Mouse (Mus musculus) frontal cortex, postnatal 36 days (tissue): ENCODE measurements around the gene Gm11595.
"Not testable (repeated sequence)": the region's sequence is repeated elsewhere in the genome, so short reads cannot be mapped to it uniquely, and the experiment has no call there.

ENCODE experiments used
- DNase-seq, 2 experiments: peaks; one replicate each; pipeline ENCODE4 v3.0.0; 2022; ENCODE audit warnings: low spot score in 2 of 2

The Gm11595 gene

DNA sequence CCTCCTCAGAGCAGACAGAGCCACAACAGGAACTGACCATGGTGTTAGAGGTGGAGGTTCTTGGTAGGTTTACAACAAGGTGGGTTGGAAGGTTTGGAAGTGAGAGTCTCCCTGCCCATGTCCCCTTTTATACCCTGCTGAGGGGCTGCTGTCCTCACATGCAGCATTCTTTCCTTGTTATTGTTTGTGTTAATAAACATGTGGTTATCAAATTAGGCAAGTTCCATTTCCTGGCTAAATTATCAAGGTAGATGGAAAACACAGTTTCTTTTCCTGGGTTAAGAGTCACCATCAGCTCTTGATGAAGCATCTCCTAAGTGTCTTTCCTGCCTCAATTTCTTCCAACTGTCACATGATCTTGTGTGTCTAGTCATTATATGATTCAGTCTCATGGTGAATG, at the start of gene Gm11595:
Gene Gm11595, minus strand, starts transcription at position 101 of the 400 bp plus-strand sequence.
- DNase-seq, result not testable (repeated sequence)

DNA sequence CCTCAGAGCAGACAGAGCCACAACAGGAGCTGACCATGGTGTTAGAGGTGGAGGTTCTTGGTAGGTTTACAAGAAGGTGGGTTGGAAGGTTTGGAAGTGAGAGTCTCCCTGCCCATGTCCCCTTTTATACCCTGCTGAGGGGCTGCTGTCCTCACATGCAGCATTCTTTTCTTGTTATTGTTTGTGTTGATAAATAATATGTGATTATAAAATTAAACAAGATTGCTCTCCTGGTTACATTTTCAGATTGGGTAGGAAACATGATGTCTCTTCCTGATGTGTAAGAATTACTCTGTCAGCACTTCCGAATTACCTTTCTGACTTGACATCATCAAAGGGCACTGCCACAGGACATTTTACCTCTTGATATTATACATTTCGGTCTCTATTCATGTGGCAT, 42.9 kb upstream of the Gm11595 start, which contains the start of gene Gm11564:
Gene Gm11564, minus strand, starts transcription at position 101 of the 400 bp plus-strand sequence.
- not testable (repeated sequence) for DNase-seq

DNA sequence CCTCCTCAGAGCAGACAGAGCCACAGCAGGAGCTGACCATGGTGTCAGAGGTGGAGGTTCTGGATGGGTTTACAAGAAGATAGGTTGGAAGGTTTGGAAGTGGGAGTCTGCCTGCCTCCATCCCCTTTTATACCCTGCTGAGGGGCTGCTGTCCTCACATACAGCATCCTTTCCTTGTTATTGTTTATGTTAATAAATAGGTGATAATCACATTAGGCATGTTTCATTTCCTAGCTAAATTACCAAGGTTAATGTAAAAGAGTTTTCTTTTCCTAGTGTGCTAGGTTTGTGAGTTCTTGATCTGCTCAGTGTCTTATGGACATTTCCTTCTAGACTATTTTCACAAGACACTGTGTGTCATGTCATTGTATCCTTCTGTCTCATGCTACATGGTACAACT, 37.1 kb upstream of the Gm11595 start, which contains the start of gene Krtap4-13:
Gene Krtap4-13, minus strand, starts transcription at position 101 of the 400 bp plus-strand sequence.
- not testable (repeated sequence) for DNase-seq

DNA sequence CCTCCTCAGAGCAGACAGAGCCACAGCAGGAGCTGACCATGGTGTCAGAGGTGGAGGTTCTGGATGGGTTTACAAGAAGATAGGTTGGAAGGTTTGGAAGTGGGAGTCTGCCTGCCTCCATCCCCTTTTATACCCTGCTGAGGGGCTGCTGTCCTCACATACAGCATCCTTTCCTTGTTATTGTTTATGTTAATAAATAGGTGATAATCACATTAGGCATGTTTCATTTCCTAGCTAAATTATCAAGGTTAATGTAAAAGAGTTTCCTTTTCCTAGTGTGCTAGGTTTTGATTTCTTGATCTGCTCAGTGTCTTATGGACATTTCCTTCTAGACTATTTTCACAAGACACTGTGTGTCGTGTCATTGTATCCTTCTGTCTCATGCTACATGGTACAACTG, 31.6 kb upstream of the Gm11595 start, which contains the start of gene Gm11554:
Gene Gm11554, minus strand, starts transcription at position 101 of the 400 bp plus-strand sequence.
- DNase-seq, result not testable (repeated sequence)

DNA sequence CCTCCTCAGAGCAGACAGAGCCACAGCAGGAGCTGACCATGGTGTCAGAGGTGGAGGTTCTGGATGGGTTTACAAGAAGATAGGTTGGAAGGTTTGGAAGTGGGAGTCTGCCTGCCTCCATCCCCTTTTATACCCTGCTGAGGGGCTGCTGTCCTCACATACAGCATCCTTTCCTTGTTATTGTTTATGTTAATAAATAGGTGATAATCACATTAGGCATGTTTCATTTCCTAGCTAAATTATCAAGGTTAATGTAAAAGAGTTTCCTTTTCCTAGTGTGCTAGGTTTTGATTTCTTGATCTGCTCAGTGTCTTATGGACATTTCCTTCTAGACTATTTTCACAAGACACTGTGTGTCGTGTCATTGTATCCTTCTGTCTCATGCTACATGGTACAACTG, 26.1 kb upstream of the Gm11595 start, which contains the start of gene Gm11569:
Gene Gm11569, minus strand, starts transcription at position 101 of the 400 bp plus-strand sequence.
- not testable (repeated sequence) for DNase-seq

DNA sequence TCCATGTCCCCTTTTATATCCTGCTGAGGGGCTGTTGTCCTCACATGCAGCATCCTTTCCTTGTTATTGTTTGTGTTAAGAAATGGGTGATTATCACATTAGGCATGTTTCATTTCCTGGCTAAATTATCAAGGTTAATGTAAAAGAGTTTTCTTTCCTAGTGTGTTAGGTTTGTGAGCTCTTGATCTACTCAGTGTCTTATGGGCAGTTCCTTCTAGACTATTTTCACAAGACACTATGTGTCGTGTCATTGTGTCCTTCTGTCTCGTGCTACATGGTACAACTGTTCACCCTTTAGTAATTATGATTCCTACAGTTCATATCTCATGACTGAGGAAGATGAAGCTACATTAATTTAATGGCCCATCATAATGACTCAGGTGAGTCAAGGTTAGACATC, 20.7 kb upstream of the Gm11595 start, which contains the start of gene Gm11596:
Gene Gm11596, minus strand, starts transcription at position 101 of the 400 bp plus-strand sequence.
- DNase-seq, result no peak

DNA sequence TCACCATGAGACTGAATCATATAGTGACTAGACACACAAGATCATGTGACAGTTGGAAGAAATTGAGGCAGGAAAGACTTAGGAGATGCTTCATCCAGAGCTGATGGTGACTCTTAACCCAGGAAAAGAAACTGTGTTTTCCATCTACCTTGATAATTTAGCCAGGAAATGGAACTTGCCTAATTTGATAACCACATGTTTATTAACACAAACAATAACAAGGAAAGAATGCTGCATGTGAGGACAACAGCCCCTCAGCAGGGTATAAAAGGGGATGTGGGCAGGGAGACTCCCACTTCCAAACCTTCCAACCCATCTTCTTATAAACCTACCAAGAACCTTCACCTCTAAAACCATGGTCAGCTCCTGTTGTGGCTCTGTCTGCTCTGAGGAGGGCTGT, 12.2 kb upstream of the Gm11595 start, which contains the start of gene Krtap4-9:
Gene Krtap4-9, plus strand, starts transcription at position 301 of the 400 bp plus-strand sequence.
- DNase-seq, result not testable (repeated sequence)

DNA sequence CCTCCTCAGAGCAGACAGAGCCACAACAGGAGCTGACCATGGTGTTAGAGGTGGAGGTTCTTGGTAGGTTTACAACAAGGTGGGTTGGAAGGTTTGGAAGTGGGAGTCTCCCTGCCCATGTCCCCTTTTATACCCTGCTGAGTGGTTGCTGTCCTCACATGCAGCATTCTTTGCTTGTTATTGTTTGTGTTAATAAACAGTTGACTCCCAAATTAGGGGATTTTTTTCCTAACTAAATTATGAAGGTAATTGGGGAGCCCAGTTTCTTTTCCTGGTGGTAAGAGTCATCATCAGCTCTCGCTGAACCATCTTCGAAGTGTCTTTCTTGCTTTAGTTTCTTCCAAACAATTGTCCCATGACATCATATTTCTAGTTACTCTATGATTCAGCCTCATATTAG, 7.9 kb upstream of the Gm11595 start, which contains the start of gene Krtap4-8:
Gene Krtap4-8, minus strand, starts transcription at position 101 of the 400 bp plus-strand sequence.
- no peak for DNase-seq

DNA sequence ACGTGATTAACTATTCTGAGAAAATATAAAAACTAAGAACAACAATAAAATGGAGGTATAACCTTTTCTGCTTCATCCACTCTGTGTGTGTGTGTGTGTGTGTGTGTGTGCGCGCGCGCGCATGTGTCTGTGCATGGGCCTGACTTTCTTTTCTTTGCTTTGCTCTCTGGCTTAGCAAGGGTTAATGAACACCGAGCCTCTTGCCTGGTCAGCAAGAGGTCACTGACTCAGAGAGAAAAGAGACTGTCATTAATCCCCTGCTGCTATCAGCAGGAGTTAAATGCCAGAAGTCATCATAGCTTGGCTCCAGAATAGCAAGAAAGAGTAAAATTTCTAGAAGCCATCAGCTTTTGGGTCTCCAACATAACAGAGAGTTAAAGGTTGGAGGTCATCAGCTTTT, 5.7 kb upstream of the Gm11595 start:
- no peak for DNase-seq

DNA sequence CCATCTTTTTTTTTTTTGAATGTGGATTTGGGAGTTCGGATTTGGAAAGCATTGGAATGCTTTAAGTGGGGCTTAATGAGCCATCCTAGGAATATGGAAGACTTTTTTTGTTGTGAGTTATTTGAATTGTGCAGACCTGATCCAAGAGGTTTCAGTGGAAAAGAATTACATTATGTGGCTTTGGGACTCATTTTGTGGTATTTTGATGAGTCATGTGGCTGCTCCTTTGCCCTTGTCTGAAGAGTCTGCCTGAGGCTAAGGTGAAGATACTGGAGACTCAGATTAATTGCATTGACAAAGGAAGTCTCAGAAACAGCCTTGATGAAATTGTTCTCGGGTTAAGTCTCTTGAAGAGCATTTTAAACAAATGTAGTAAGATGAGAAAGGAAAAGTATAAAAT, 4.3 kb downstream of the Gm11595 start:
- no peak for DNase-seq

DNA sequence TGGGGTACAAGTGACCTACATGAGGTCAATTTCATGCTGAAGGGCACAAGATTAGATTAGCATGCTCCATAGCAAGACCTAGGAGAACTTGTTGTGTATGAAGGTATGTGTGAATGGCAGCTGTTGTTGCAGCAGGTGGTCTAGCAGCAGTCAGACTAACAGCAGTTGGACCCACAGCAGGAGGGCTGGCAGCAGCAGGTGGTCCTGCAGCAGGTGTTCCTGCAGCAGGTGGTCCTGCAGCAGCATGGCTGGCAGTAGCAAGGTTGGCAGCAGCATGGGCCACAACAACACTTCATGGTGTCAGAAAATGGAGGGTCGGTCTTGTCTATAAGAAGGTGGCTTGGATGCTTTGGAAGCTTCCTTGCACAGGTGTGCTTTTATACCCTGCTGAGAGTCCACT, 13.8 kb downstream of the Gm11595 start:
- DNase-seq, result no peak

DNA sequence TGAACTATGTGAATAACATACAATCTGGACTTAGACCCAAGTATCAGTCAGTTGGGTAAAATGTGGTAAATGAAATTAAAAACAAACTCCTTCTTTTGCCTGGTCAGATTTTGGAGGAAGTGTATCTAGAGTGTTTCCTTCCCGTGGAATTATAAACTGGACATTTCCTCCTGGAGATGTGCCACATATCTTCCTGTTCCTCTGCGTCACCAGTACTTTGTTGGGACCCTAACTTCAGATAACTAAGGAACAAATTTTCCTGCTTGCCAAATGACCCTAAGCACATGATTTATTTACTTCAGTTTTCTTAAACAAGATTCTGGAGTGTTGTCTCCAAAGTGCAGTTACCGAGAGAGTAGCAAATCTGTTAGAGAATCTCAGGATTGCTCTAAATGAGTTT, 28.7 kb downstream of the Gm11595 start:
- no peak for DNase-seq

DNA sequence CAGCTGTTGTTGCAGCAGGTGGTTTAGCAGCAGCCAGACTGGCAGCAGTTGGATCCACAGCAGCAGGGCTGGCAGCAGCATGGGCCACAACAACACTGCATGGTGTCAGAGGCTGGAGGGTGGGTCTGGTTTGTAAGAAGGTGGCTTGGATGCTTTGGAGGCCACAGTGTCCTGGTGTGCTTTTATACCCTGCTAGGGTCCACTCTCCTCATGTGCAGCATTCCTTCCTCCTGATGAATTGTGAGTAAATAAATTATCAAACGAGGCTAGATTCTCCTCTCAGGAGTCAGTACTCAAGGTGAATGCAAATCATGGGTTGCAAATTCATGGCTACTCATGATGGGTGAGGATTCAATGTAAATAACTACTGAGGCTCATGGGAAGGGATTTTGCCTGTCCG, 38.5 kb downstream of the Gm11595 start, which contains the start of gene Gm14180:
Gene Gm14180, minus strand, starts transcription at position 101 of the 400 bp plus-strand sequence.
- no peak for DNase-seq

DNA sequence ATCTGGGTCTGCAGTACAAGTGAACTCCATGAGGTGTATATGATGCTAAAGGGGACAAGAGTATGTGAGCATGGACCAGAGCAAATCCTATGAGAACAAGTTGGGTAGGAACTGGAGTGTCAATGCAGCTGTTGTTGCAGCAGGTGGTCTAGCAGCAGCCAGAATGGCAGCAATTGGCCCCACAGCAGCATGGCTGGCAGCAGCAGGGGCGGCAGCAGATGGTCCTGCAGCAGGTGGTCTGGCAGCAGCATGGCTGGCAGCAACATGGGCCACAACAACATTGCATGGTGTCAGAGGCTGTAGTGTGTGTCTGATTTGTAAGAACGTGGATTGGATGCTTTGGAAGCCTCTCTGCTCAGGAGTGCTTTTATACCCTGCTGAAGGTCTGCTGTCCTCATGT, 48.7 kb downstream of the Gm11595 start:
- no peak for DNase-seq
